Mouse (Mus musculus): ENCODE results near the gene Micu1.

Micu1 gene

GRCm38 (mm10) chr10:59800826-59801501 lies 98.7 kb downstream of the Micu1 start:
- intact Hi-C loops (cut with DNase I), result loop anchor here (10.0 kb wide), 1 partner anchor 186 kb away; the partner anchor contains the start of genes Gm10322 and Mcu

DNA sequence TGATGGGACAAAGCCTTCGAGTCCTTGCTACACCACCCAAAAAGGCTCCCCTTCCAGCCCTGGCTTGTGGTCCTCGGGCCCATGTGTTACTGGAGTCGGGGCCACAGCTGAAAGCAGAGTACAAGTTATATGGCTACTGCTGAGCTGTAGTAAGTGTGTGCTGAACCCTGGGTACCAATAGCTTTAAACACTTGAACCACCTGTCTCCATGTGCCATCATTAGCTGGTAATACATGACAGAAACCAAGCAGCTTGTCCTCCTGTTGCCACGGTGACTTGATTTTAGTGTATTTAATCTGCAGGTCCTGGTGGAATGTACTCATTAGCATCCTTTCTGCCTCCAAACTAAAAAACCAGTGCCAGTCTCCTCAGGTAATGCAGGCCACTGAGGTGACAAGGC lies 106.4 kb downstream of the Micu1 start:
- intact Hi-C loops (cut with DNase I), result loop anchor here (10.0 kb wide), 1 partner anchor 194 kb away; the partner anchor contains the start of genes Gm10322 and Mcu

- intact Hi-C loops (cut with DNase I), result loop anchor here (10.0 kb wide), 3 partner anchors 105 to 355 kb away; partner anchors contain the start of genes Gm10322, Mcu and Micu1
Measured at GRCm38 (mm10) chr10:59809991-59810574, 107.8 kb downstream of the Micu1 start.

DNA sequence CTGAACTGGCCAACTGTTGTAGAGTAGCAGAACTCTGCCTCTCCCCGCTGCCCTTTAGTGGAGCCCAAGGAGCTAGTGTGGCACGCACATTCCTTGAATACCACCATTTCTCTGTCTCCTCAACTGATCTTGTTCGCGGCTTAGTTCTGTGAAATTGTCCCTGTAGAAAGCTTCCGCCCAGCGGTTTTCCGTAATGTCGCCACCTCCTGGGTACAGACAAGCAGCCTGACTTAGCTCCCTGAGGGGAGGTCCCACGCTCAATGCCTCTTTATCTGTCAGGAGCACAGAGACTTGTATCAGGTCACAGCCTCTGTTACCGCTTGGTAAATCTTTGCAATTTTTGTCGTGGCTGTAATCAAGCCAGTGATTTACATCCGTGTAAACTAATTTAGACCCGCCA lies 110.7 kb downstream of the Micu1 start:
- intact Hi-C loops (cut with DNase I), result loop anchor here (10.0 kb wide), 2 partner anchors 108 to 358 kb away; partner anchors contain the start of gene Micu1

DNA sequence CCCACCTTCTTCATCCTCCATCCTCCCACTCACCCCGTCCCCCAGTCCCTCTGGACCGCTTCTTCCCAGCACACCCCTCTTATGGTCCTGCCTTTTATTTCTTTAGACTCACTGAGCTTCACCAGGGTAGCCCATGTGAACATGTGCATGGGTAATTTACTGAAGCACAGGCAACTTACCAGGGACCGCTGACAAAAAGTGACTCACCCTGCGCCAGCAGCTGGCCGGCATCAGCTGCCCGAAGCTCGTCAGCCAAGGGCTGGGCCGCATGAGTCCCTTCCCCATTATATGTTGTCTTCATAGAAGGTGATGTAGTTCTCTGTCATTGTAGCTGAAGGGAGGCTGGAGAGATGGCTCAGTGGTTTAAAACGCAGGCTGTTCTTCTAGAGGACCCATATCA lies 111.5 kb downstream of the Micu1 start:
- intact Hi-C loops (cut with DNase I), result loop anchor here (10.0 kb wide), 2 partner anchors 109 to 359 kb away; partner anchors contain the start of gene Micu1

DNA sequence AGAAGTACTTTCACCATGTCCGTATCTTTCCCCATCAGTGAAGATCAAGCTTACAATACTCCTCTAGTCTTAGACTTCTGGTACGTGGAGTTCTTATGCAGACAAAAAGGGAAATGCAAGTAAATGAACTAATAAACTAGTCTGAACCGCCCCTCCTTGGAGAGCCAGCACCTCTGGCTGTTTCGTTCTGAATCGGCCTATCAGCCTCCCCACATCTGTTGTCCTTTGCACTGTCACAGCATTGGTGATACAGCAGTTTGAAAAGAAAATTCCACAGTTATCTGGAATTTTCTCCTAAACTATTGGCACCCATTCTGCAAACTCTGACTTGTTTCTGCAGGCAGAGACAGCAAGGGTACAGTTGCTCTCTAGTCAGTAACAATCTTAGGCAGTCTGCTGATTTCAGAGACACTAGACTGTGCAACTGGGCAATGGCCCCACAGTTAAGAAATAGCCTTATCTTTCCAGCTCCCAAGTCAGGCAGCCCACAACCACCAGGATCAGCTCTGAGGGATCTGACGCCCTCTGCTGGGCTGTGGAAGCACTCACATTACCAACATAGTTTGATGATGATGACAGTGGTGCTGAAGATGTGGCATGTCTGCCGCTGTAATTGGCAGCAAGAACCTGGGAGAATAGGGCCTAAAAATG lies 112.4 kb downstream of the Micu1 start:
- intact Hi-C loops (cut with DNase I), result loop anchor here (10.0 kb wide), 2 partner anchors 110 to 360 kb away; partner anchors contain the start of gene Micu1

GRCm38 (mm10) chr10:59816569-59816968 lies 114.3 kb downstream of the Micu1 start:
- intact Hi-C loops (cut with DNase I), result loop anchor here (10.0 kb wide), 2 partner anchors 112 to 362 kb away; partner anchors contain the start of gene Micu1

DNA sequence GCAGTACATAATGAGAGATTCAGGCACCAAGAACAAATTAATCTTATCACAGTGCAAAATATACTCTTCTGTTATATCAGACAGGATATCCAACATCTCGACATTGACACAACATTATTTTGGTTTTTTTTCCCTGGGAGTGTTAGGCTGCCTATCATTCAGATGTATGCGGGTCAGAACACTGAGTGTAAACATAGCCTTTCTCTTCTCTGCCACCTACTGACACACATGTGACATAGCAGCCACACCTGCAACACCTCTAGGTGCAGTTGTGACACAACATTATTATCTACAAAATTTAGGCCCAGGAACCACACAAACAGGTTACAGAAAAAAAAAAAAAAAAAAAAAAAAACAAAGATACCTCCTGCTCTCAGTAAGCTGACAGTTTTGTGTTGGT lies 115.3 kb downstream of the Micu1 start:
- intact Hi-C loops (cut with DNase I), result loop anchor here (10.0 kb wide), 2 partner anchors 113 to 363 kb away; partner anchors contain the start of gene Micu1

GRCm38 (mm10) chr10:59817991-59818390 lies 115.7 kb downstream of the Micu1 start:
- intact Hi-C loops (cut with DNase I), result loop anchor here (10.0 kb wide), 2 partner anchors 113 to 363 kb away; partner anchors contain the start of gene Micu1

DNA sequence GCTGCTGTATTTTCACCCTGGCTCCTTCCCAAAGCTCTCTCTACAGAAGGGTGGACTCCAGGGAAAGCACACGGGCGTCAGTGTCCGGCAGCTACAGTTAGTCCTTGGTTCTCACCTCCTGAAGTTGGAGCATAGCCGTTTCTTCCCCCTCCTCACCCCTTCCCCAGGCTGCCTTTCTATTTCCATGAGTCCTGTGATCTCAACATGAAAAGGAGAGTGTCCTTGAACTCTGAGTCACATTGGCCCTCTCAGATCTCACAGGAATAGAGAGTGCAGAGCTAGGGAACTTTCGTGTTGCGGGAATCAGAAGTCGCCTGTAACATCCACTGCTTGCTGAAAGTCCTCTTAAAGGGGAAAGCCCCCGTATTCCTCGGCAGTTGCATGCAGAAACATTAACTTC lies 116.9 kb downstream of the Micu1 start:
- intact Hi-C loops (cut with DNase I), result loop anchor here (10.0 kb wide), 2 partner anchors 114 to 364 kb away; partner anchors contain the start of gene Micu1

GRCm38 (mm10) chr10:59820886-59821285 lies 118.6 kb downstream of the Micu1 start:
- intact Hi-C loops (cut with DNase I), result no loop called here

DNA sequence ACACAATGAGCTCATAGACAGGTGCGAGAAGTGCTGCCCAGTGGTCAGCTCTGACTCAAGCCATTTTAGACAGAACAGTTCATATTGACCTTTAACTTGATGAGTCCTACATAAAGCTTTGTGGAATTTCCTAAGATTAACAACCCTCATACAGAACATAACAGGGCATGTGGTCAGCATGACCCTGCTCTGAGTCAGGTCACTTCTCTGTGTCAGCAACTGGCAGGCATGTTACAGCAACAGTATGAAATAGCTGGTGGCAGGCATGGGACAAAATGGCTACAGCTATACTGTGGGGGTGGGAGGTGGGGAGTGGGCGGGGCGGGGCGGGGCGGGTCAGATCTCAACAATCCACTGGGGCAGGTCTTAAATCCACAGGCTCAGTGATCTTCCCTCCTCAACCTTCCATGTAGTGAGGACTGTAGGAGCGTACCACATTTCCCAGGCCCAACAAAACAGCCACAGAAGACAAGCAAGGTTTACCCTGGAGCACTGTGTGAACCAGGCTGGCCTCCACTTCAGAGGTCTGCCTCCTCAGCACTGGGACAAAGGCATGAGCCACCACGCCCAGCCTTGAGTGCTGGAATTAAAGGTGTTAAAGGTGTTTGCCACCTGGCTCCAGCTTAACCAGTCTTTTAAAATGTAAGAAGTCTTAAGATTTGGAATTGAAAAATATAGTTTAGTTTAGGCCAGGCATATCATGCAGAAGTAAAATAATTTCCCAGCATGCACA lies 119.2 kb downstream of the Micu1 start:
- intact Hi-C loops (cut with DNase I), result no loop called here

DNA sequence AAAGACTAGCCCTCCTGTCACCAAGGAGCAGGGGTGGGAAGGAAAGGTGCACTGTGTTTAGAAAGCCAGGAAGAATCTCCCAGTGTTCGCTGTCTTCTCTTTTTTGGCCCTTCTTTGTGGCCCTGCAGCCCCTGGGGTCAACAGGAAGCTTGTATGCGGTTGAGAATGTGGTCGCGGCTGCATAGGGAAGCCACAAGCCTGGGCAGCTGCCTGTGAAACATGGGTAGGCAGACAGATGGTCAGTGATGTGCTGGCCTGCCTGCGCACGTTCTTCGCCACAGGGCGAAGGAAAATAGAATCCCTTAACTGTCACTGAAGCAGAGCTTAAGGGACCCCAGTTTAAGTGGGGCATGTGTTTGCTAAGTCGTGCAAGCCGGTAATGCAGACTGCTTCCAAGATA lies 120.6 kb downstream of the Micu1 start:
- intact Hi-C loops (cut with DNase I), result no loop called here

DNA sequence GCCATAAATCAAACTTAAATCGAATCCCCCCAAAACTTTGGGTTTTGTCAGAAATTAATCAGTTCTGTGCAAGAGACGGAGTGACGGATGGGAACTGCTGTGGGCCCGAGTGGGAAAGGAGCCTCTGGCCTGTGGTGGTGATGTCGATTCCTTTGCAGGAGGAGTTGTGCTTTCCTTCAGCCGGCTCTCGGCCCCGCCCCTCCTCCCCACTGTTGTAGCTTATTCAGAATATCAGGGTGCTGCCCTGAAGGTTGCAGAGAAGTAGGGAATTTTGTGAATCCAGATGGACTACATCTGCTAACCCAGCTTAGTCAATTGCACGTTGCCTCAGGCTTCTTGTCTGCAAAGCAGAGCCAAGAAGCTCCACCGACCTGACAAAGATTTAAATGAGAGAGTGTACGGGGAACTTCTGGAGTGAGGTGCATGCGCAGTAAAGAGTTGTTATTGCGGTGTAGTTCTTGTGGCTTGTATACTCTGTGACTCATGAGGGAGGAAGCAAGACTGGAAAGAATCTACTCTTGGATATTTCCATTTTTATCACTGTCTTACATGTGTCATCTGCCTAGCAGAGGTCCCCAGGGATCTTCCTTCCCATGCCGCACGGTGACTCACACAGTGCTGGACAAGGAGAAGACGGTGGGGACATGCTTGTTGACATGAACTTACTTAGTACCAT lies 123.0 kb downstream of the Micu1 start:
- intact Hi-C loops (cut with DNase I), result no loop called here

- intact Hi-C loops (cut with DNase I), result no loop called here
Measured at GRCm38 (mm10) chr10:59829886-59830285, 127.6 kb downstream of the Micu1 start.

- intact Hi-C loops (cut with DNase I), result no loop called here
Measured at GRCm38 (mm10) chr10:59831950-59832349, 129.7 kb downstream of the Micu1 start.

DNA sequence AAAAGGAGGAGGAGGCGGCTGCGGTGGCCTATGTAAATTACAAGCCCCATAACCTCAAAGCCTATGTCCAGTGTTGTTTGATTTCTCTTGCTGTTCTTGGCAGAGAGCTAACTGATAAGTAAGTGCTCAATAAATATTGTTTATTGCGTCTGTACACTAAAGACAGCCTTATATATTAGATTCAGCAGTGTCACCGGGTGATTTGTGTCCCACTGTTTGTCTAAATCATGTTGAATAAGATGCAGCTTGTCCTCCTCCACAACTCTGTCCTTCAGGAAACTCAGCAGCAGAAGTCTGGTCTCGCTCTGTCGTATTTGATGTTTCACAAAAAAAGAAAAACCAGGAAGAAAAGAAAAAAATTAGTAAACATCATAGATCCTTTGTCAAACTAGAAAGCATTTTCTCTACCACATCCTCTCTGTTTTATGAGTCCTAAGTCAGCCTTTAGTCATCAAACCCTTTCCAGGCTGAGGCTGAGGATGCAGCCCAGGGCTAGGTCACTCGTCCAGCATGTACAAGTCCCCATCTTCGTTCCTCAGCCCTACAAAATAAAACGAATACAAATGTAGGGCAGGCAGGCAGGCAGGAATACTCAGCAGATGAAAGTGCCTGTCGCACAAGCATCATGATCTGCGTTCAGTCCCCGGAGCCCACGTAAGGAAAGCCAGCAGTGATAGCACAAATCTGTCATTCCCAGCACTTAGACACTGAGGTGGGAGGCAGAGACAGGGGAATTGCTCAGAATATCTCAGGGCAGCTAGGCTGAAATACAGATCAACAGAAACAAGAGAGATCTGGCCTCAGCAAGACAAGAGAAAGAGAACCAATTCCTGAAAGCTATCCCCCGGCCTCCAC lies 133.3 kb downstream of the Micu1 start:
- intact Hi-C loops (cut with DNase I), result no loop called here

DNA sequence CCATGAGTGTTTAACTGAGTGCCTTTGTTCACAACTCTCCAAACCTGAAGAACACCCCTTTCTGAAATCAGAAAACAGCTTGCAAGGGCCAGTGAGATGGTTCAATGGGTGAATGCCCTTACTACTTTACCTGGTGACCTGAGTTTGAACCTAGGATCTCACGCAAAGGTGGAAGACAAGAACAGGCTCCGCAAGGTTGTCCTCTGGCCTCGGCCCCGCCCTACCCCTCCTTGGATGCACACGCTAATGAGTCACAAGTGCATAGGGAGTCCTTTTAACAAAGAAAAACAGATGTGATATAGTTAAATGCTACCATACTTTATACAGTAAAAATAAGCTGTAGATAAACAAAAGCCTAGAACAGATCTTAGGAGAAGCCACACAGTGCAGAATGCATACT lies 135.2 kb downstream of the Micu1 start:
- intact Hi-C loops (cut with DNase I), result no loop called here

DNA sequence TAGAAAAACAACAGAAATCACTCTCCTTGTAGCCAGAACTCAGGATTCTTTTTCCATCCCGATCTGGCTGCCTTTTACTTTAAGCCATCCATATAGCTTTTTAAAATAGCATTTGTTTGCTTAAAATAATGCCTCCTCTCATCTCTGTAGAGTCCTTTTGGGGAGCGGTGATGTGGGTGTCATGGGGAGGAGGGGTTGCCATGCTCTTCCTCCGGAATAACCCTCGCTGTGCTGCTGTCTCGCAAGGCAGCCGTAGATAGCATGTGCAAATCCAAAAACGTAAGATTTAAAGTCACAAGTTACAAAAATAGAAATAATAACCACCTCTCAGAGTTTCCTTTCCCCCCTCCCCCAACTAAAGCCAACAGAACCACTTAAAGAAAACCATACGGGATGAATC lies 139.2 kb downstream of the Micu1 start:
- intact Hi-C loops (cut with DNase I), result no loop called here

- intact Hi-C loops (cut with DNase I), result no loop called here
Measured at GRCm38 (mm10) chr10:59843125-59843524, 140.8 kb downstream of the Micu1 start.
